Mouse (Mus musculus) left cerebral cortex, adult 11 months (tissue): ENCODE measurements around the gene Efemp1.
A peak's percentile ranks its signal among the peaks of the same experiment; 100 is the strongest.

Experiments used
- DNase-seq: peaks from one replicate; pipeline ENCODE4 v3.0.0; 2022; ENCODE audit warnings: low spot score

Gene Efemp1

GRCm38 (mm10) chr11:28853102-28853800 is at the start of gene Efemp1:
TSS of gene Efemp1 (plus strand) at chr11:28853204.
- peak; percentile 7 for DNase-seq

- DNase-seq, result no peak
Measured at GRCm38 (mm10) chr11:28808685-28809084, 44.3 kb upstream of the Efemp1 start.

- no peak for DNase-seq
Measured at GRCm38 (mm10) chr11:28811874-28812273, 41.1 kb upstream of the Efemp1 start.

GRCm38 (mm10) chr11:28812564-28812963 is 40.4 kb upstream of the Efemp1 start:
- no peak for DNase-seq

GRCm38 (mm10) chr11:28817405-28817804 is 35.6 kb upstream of the Efemp1 start:
- DNase-seq, result no peak

GRCm38 (mm10) chr11:28826950-28827349 is 26.1 kb upstream of the Efemp1 start:
- DNase-seq, result no peak

GRCm38 (mm10) chr11:28833809-28834208 is 19.2 kb upstream of the Efemp1 start:
- no peak for DNase-seq

- no peak for DNase-seq
Measured at GRCm38 (mm10) chr11:28835141-28835540, 17.9 kb upstream of the Efemp1 start.

- no peak for DNase-seq
Measured at GRCm38 (mm10) chr11:28849841-28850240, 3.2 kb upstream of the Efemp1 start.

GRCm38 (mm10) chr11:28851645-28852044 is 1.4 kb upstream of the Efemp1 start:
- no peak for DNase-seq

- DNase-seq, result no peak
Measured at GRCm38 (mm10) chr11:28852361-28852919, 564 bp upstream of the Efemp1 start.

- DNase-seq, result no peak
Measured at GRCm38 (mm10) chr11:28859125-28859524, 6.1 kb downstream of the Efemp1 start.

GRCm38 (mm10) chr11:28869129-28869528 is 16.1 kb downstream of the Efemp1 start:
- DNase-seq, result no peak

- no peak for DNase-seq
Measured at GRCm38 (mm10) chr11:28881381-28881976, 28.5 kb downstream of the Efemp1 start.

- no peak for DNase-seq
Measured at GRCm38 (mm10) chr11:28883106-28883505, 30.1 kb downstream of the Efemp1 start.

GRCm38 (mm10) chr11:28889538-28889937 is 36.5 kb downstream of the Efemp1 start:
- DNase-seq, result no peak

- no peak for DNase-seq
Measured at GRCm38 (mm10) chr11:28891515-28891914, 38.5 kb downstream of the Efemp1 start.

GRCm38 (mm10) chr11:28899420-28899819 is 46.4 kb downstream of the Efemp1 start:
- DNase-seq, result no peak

GRCm38 (mm10) chr11:28904596-28904995 is 51.6 kb downstream of the Efemp1 start:
- no peak for DNase-seq

GRCm38 (mm10) chr11:28906288-28906687 is 53.3 kb downstream of the Efemp1 start:
- DNase-seq, result peak; percentile 15

GRCm38 (mm10) chr11:28908908-28909545 is 56.0 kb downstream of the Efemp1 start:
- DNase-seq, result no peak

GRCm38 (mm10) chr11:28912469-28913138 is 59.6 kb downstream of the Efemp1 start:
- DNase-seq, result no peak
